Mouse (Mus musculus) bone marrow, adult 2 months (tissue): ENCODE results near the gene Cck. TPM values are rescaled to one million over a fixed set of nuclear protein-coding genes. Genes with fewer than 3 reads are reported as not detected.

ENCODE experiments used
- H3K27ac ChIP-seq: fragments of 200-500 bp; 2 replicates; pipeline ENCODE4 v1.5.1; 2012; ENCODE audit warnings: low read depth, mild to moderate bottlenecking, control low read depth, inconsistent platforms, low read length; ENCODE audit not compliant: control insufficient read depth, poor library complexity, insufficient read depth
- H3K4me1 ChIP-seq: fragments of 200-500 bp; 2 replicates; pipeline ENCODE4 v1.6.1; 2011; ENCODE audit warnings: low read length; ENCODE audit not compliant: control insufficient read depth, insufficient read depth
- H3K4me3 ChIP-seq: fragments of 200-500 bp; replicated peaks from 2 replicates; pipeline ENCODE3; 2011; ENCODE audit warnings: mild to moderate bottlenecking, low read depth, low read length, control low read depth; ENCODE audit not compliant: control insufficient read depth
- CTCF ChIP-seq: fragments of 200-500 bp; IDR thresholded peaks from 2 replicates; pipeline ENCODE4 v1.5.1; 2011; ENCODE audit warnings: low read length, control low read depth; ENCODE audit not compliant: control insufficient read depth, insufficient read depth
- POLR2A ChIP-seq: fragments of 200-500 bp; IDR thresholded peaks from 2 replicates; pipeline ENCODE4 v1.6.1; 2011; ENCODE audit warnings: low read depth, mild to moderate bottlenecking, control low read depth, low read length, borderline replicate concordance; ENCODE audit not compliant: control insufficient read depth
- WGBS: fragments of 180-500 bp; shearing (Covaris S2); methylation state at CpG from one replicate; pipeline ENCODE4 v1.1.7; 2018; 5-methylcytosine and 5-hydroxymethylcytosine counted together
- polyA plus RNA-seq: library from polyadenylated mRNA; stranded (reverse); fragments of >200 nt; gene quantifications from 2 replicates; pipeline ENCODE4 v1.2.4, GENCODE M21; 2011; ENCODE audit warnings: low replicate concordance; ENCODE audit not compliant: missing spikeins, insufficient read depth, insufficient read length

Gene Cck
- polyA plus RNA-seq = not detected in 2 replicates

GRCm38 (mm10) chr9:121495529-121495928 lies at the start of gene Cck:
Gene Cck, minus strand, starts transcription at chr9:121495694.
- 2% methylated on average over 12 of the region's 12 CpGs for WGBS
- TF ChIP-seq CTCF (no peak), POLR2A (no peak)
- H3K4me3 ChIP-seq = no peak within 1 kb of the TSS
- no peak within 1 kb of the TSS for H3K27ac ChIP-seq
- no peaks in the 10 kb centered on the region for H3K4me1 ChIP-seq

- Histone ChIP-seq H3K4me1 (no peaks in the 10 kb centered on the region), H3K4me3 (no peak overlapping the region), H3K27ac (no peak overlapping the region)
- no peak for TF ChIP-seq POLR2A
- TF ChIP-seq CTCF = no peak
These were observed 46.0 kb upstream of the Cck start for GRCm38 (mm10) chr9:121541530-121541929.

GRCm38 (mm10) chr9:121532626-121533025 lies 37.1 kb upstream of the Cck start:
- Histone ChIP-seq H3K27ac (no peak overlapping the region), H3K4me3 (no peak overlapping the region), H3K4me1 (no peaks in the 10 kb centered on the region)
- TF ChIP-seq POLR2A (no peak), CTCF (no peak)
- WGBS = 82% methylated on average over 9 of the region's 9 CpGs

- Histone ChIP-seq H3K4me1 (no peaks in the 10 kb centered on the region), H3K27ac (no peak overlapping the region), H3K4me3 (no peak overlapping the region)
- TF ChIP-seq CTCF = no peak
- TF ChIP-seq POLR2A = no peak
- 77% methylated on average over 8 of the region's 8 CpGs for WGBS
These were observed 33.3 kb upstream of the Cck start for GRCm38 (mm10) chr9:121528605-121529357.

GRCm38 (mm10) chr9:121526171-121526570 lies 30.7 kb upstream of the Cck start:
- TF ChIP-seq POLR2A (no peak), CTCF (no peak)

GRCm38 (mm10) chr9:121520047-121520446 lies 24.6 kb upstream of the Cck start:
- TF ChIP-seq POLR2A = no peak
- no peak for TF ChIP-seq CTCF
- Histone ChIP-seq H3K27ac (no peak overlapping the region), H3K4me3 (no peak overlapping the region), H3K4me1 (no peaks in the 10 kb centered on the region)
- WGBS = 72% methylated on average over 5 of the region's 5 CpGs

More at GRCm38 (mm10) chr9:121526171-121526570, 30.7 kb upstream of the Cck start:
- 69% methylated on average over 6 of the region's 6 CpGs for WGBS
- no peaks in the 10 kb centered on the region for H3K4me1 ChIP-seq
- H3K27ac ChIP-seq = no peak overlapping the region
- H3K4me3 ChIP-seq = no peak overlapping the region

- Histone ChIP-seq H3K27ac (no peak overlapping the region), H3K4me3 (no peak overlapping the region), H3K4me1 (no peaks in the 10 kb centered on the region)
- TF ChIP-seq POLR2A (no peak), CTCF (no peak)
- WGBS = 82% methylated on average over 5 of the region's 5 CpGs
These were observed 19.0 kb upstream of the Cck start for GRCm38 (mm10) chr9:121514462-121514861.

GRCm38 (mm10) chr9:121511911-121512310 lies 16.4 kb upstream of the Cck start:
- Histone ChIP-seq H3K4me3 (no peak overlapping the region), H3K27ac (no peak overlapping the region), H3K4me1 (no peaks in the 10 kb centered on the region)
- 82% methylated on average over 4 of the region's 4 CpGs for WGBS
- TF ChIP-seq CTCF = no peak
- TF ChIP-seq POLR2A = no peak

- Histone ChIP-seq H3K4me3 (no peak overlapping the region), H3K27ac (no peak overlapping the region), H3K4me1 (no peaks in the 10 kb centered on the region)
- no peak for TF ChIP-seq CTCF
- no peak for TF ChIP-seq POLR2A
- WGBS = 57% methylated on average over 8 of the region's 8 CpGs
These were observed 11.1 kb upstream of the Cck start for GRCm38 (mm10) chr9:121506478-121507180.
